Comparison of ENCODE assay signal across 9 mouse cellular contexts in genomic region chr2:180255701-180256100, GRCm38 (mm10). TPM values are rescaled to one million over a fixed set of nuclear protein-coding genes. Genes with fewer than 3 reads are reported as not detected.
DNase-seq lines count a peak whose midpoint lies in the region; ATAC-seq and TF ChIP-seq lines count a peak whose summit lies in the region.
"Had no signal": no experiment of that assay in that cellular context is flagged by ENCODE, and none has a peak within 500 bp of the region (broad histone marks: within the 10 kb centered on the region; RNA-seq: fewer than 3 reads in every experiment).

No protein-coding gene starts in this region.

- H3K4me1 ChIP-seq in kidney, adult 2 months (ENCODE audit: control insufficient read depth, insufficient read depth, low read length), result peaks cover 3% of the 10 kb centered on the region; the same call in 1 of the 2 replicates
- H3K4me1 ChIP-seq in forebrain, embryonic 10.5 days, result peaks cover 38% of the 10 kb centered on the region
- peaks cover 21% of the 10 kb centered on the region for H3K4me1 ChIP-seq in kidney, embryonic 16.5 days (ENCODE audit: insufficient read depth, low read length)
- peaks cover 17% of the 10 kb centered on the region for H3K4me1 ChIP-seq in neural tube, embryonic 14.5 days (ENCODE audit: control insufficient read depth, insufficient read depth, low read length)

- no peak overlapping the region for H3K9ac ChIP-seq in kidney, embryonic 16.5 days (replicated peaks; ENCODE audit: low read length)
- H3K9ac ChIP-seq in neural tube, embryonic 14.5 days (replicated peaks; ENCODE audit: low read depth, low read length), result no peak overlapping the region

- no peak for TF ChIP-seq POLR2A in kidney, adult 2 months (IDR thresholded peaks at IDR 0.05; ENCODE audit: low read depth, low read length)

- ATAC-seq in kidney, embryonic 16.5 days (ENCODE audit: low FRiP score, low TSS enrichment), result no peak
- no peak for ATAC-seq in neural tube, embryonic 14.5 days (ENCODE audit: low read depth)
- ATAC-seq: activated CD4-positive, CD25-positive, alpha-beta regulatory T cell, adult 4 months had no signal

- peak; percentile 76 for DNase-seq in kidney, adult 2 months
- DNase-seq in kidney, postnatal 4 days, result no peak
- DNase-seq in forebrain, embryonic 10.5 days (ENCODE audit: extremely low spot score, low spot score), result no peak
- DNase-seq in ovary, adult 18-20 months (ENCODE audit: low spot score), result no peak
- no peak for DNase-seq in layer of hippocampus, adult 18-20 months (ENCODE audit: low spot score in 2 of 2)
- no peak for DNase-seq in embryo, embryonic 10.5 days (ENCODE audit: low spot score)

- no peak overlapping the region for H3K4me3 ChIP-seq in kidney, adult 2 months (ENCODE audit: insufficient read depth, low read depth, low read length)
- peak overlapping the region; percentile 91 for H3K4me3 ChIP-seq in forebrain, embryonic 10.5 days
- H3K4me3 ChIP-seq in kidney, embryonic 16.5 days (ENCODE audit: low read length), result peak overlapping the region; percentile 96
- peak overlapping the region; percentile 78; the same call in 1 of the 2 replicates for H3K4me3 ChIP-seq in neural tube, embryonic 14.5 days (ENCODE audit: low read depth, low read length)

- 51% methylated on average over 9 of the region's 9 CpGs for WGBS in kidney, adult 2 months
- WGBS in forebrain, embryonic 10.5 days, result 94% methylated on average over 9 of the region's 9 CpGs
- WGBS in kidney, embryonic 16.5 days, result 85% methylated on average over 9 of the region's 9 CpGs
- 95% methylated on average over 9 of the region's 9 CpGs for WGBS in neural tube, embryonic 14.5 days

- H3K4me2 ChIP-seq in kidney, embryonic 16.5 days (replicated peaks; ENCODE audit: low read depth, low read length), result peak overlapping the region; percentile 91
- peak overlapping the region; percentile 74; the same call in 1 of the 2 replicates for H3K4me2 ChIP-seq in neural tube, embryonic 14.5 days (ENCODE audit: low read depth, low read length)

- no peaks in the 10 kb centered on the region for H3K36me3 ChIP-seq in kidney, adult 2 months (ENCODE audit: control insufficient read depth, insufficient read depth, low read length)
- H3K36me3 ChIP-seq in forebrain, embryonic 10.5 days (replicated peaks), result peaks cover 32% of the 10 kb centered on the region
- H3K36me3 ChIP-seq in kidney, embryonic 16.5 days (ENCODE audit: insufficient read depth, low read length), result peaks cover 14% of the 10 kb centered on the region; the same call in 1 of the 2 replicates
- peaks cover 14% of the 10 kb centered on the region for H3K36me3 ChIP-seq in neural tube, embryonic 14.5 days (ENCODE audit: control insufficient read depth, insufficient read depth, low read length)

- TF ChIP-seq CTCF in kidney, adult 2 months (conservative IDR thresholded peaks at IDR 0.05; ENCODE audit: insufficient read depth, insufficient read length, low read depth, low read length), result no peak

- no peaks in the 10 kb centered on the region for H3K27me3 ChIP-seq in kidney, adult 2 months (replicated peaks; ENCODE audit: control insufficient read depth, insufficient read depth, low read length)
- no peaks in the 10 kb centered on the region for H3K27me3 ChIP-seq in forebrain, embryonic 10.5 days (ENCODE audit: poor library complexity, severe bottlenecking)
- H3K27me3 ChIP-seq in kidney, embryonic 16.5 days (ENCODE audit: insufficient read depth, low read length), result no peaks in the 10 kb centered on the region
- H3K27me3 ChIP-seq in neural tube, embryonic 14.5 days (ENCODE audit: control insufficient read depth, insufficient read depth, low read length), result no peaks in the 10 kb centered on the region

- peak overlapping the region; percentile 81 for H3K27ac ChIP-seq in kidney, adult 2 months (ENCODE audit: insufficient read depth, low read depth, low read length)
- peak overlapping the region; percentile 94 for H3K27ac ChIP-seq in forebrain, embryonic 10.5 days
- H3K27ac ChIP-seq in kidney, embryonic 16.5 days (ENCODE audit: low read length), result peak overlapping the region; percentile 98
- H3K27ac ChIP-seq in neural tube, embryonic 14.5 days (ENCODE audit: low read depth, low read length), result no peak overlapping the region

- no peaks in the 10 kb centered on the region for H3K9me3 ChIP-seq in forebrain, embryonic 10.5 days
- no peaks in the 10 kb centered on the region for H3K9me3 ChIP-seq in kidney, embryonic 16.5 days (ENCODE audit: low read length)
- no peaks in the 10 kb centered on the region for H3K9me3 ChIP-seq in neural tube, embryonic 14.5 days (ENCODE audit: control insufficient read depth, low read length)

RNA-seq across cellular contexts. Expression of gene Rps21, which starts 1.5 kb away (rescaled TPM):
- 2,294 and 2,331 TPM in 2 replicates for polyA plus RNA-seq in kidney, adult 2 months (2012; rRNA removed)
- 560 and 577 TPM in 2 replicates for polyA plus RNA-seq in forebrain, embryonic 10.5 days (2016; fragmentation: Nextera tagmentation; extraction: Ambion mirVana)
- 435 and 485 TPM in 2 replicates for polyA plus RNA-seq in kidney, embryonic 16.5 days (2015; fragmentation: Nextera tagmentation; extraction: Ambion mirVana)
- polyA plus RNA-seq in neural tube, embryonic 14.5 days (2014; fragmentation: Nextera tagmentation; extraction: Ambion mirVana), result 398 and 421 TPM in 2 replicates
- 100 to 1,000 TPM; 772 to 807 TPM for total RNA-seq in layer of hippocampus, adult 18-20 months (2021)

RNA-seq across cellular contexts. Expression of gene Cables2, which starts 17.6 kb away (rescaled TPM):
- polyA plus RNA-seq in kidney, adult 2 months (2012; rRNA removed), result 18.2 TPM in 2 replicates
- polyA plus RNA-seq in forebrain, embryonic 10.5 days (2016; fragmentation: Nextera tagmentation; extraction: Ambion mirVana), result 9.2 and 12.0 TPM in 2 replicates
- polyA plus RNA-seq in kidney, embryonic 16.5 days (2015; fragmentation: Nextera tagmentation; extraction: Ambion mirVana), result 6.7 and 11.2 TPM in 2 replicates
- polyA plus RNA-seq in neural tube, embryonic 14.5 days (2014; fragmentation: Nextera tagmentation; extraction: Ambion mirVana), result 32.9 and 33.3 TPM in 2 replicates
- total RNA-seq in layer of hippocampus, adult 18-20 months (2021), result 10 to 100 TPM; 31.6 to 35.5 TPM

RNA-seq across cellular contexts. Expression of gene Lama5, which starts 30.0 kb away (rescaled TPM):
- 83.3 and 97.8 TPM in 2 replicates for polyA plus RNA-seq in kidney, adult 2 months (2012; rRNA removed)
- 10.7 and 11.2 TPM in 2 replicates for polyA plus RNA-seq in forebrain, embryonic 10.5 days (2016; fragmentation: Nextera tagmentation; extraction: Ambion mirVana)
- polyA plus RNA-seq in kidney, embryonic 16.5 days (2015; fragmentation: Nextera tagmentation; extraction: Ambion mirVana), result 53.1 and 57.4 TPM in 2 replicates
- 1.2 and 2.0 TPM in 2 replicates for polyA plus RNA-seq in neural tube, embryonic 14.5 days (2014; fragmentation: Nextera tagmentation; extraction: Ambion mirVana)
- total RNA-seq in layer of hippocampus, adult 18-20 months (2021), result 1 to 10 TPM; 6.6 to 7.2 TPM

RNA-seq across cellular contexts. Expression of gene Rbbp8nl, which starts 34.0 kb away (rescaled TPM):
- 0.49 and 0.50 TPM in 2 replicates for polyA plus RNA-seq in kidney, adult 2 months (2012; rRNA removed)
- polyA plus RNA-seq in forebrain, embryonic 10.5 days (2016; fragmentation: Nextera tagmentation; extraction: Ambion mirVana), result 0.32 and 0.35 TPM in 2 replicates
- polyA plus RNA-seq in kidney, embryonic 16.5 days (2015; fragmentation: Nextera tagmentation; extraction: Ambion mirVana), result 1.5 and 1.6 TPM in 2 replicates
- polyA plus RNA-seq in neural tube, embryonic 14.5 days (2014; fragmentation: Nextera tagmentation; extraction: Ambion mirVana), result not detected in 2 replicates
- total RNA-seq in layer of hippocampus, adult 18-20 months (2021), result not detected
- polyA plus RNA-seq: activated CD4-positive, CD25-positive, alpha-beta regulatory T cell, adult 4 months had no signal
